Mouse (Mus musculus) layer of hippocampus, postnatal 14 days (tissue): ENCODE measurements around the gene Hist1h3i. TPM values are rescaled to one million over a fixed set of nuclear protein-coding genes. Genes with fewer than 3 reads are reported as not detected.
A peak's percentile ranks its signal among the peaks of the same experiment; 100 is the strongest.
"Not testable (repeated sequence)": the region's sequence is repeated elsewhere in the genome, so short reads cannot be mapped to it uniquely, and the experiment has no call there.

Experiments used
- DNase-seq, 2 experiments: peaks; one replicate each; pipeline ENCODE4 v3.0.0; 2021 to 2022; ENCODE audit warnings: low spot score in 2 of 2, mixed read lengths in 1 of 2
- long read RNA-seq, 2 experiments: library from polyadenylated mRNA; stranded (forward); transcript quantifications; one replicate each; pipeline ENCODE4 v2.0.0; 2021
- total RNA-seq, 2 experiments: library from RNA; stranded (reverse); gene quantifications; 2 replicates each; pipeline ENCODE4 v1.2.3; 2021

Gene Hist1h3i
- 10 to 100 TPM; 59.5 to 93.2 TPM for total RNA-seq
- long read RNA-seq, experiment 1, result 0 reads
- long read RNA-seq, experiment 2, result 0 reads

DNA sequence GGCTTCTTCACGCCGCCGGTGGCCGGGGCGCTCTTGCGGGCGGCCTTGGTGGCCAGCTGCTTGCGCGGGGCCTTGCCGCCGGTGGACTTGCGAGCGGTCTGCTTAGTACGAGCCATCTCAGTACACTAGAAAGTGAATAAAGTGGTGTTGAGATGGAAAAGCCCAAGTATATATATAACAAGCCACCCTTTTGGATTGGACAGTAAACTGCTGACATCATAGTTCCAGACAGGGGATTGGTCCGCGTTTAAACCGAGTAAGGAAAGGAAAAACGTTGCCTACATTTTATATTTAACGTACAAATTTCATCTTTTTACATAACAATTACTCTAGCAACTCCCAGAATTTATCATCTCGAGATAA lies at the start of gene Hist1h3i:
TSS of gene Hist1h3i (minus strand) at position 116 of the 363 bp plus-strand sequence.
- DNase-seq, result peak; percentile 62 to 91

GRCm38 (mm10) chr13:21831418-21832394 lies 48.5 kb upstream of the Hist1h3i start, which contains the start of gene Hist1h4n:
Gene Hist1h4n (minus strand): TSS chr13:21832196.
- peak; percentile 17 to 26 for DNase-seq

- DNase-seq, result no peak
Measured at GRCm38 (mm10) chr13:21830344-21830743, 47.2 kb upstream of the Hist1h3i start.

DNA sequence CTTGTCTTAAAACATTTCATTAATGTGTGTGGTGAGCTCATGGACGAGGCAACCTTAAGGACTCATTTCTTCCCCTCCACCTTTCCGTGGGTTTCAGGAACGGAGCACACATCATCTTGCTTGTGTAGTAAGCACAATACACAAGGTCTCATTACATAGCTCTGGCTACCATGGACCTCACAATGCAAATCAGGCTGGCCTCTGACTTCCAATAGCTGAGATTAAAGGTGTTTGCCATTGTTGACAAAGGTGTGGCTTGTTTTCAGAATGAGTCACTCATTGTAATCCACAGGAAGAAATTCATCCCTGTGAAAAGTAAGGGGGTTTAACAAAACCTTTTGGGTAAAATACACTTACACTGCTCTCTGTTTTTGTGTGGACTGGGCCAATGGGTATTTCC lies 45.3 kb upstream of the Hist1h3i start:
- DNase-seq, result no peak

DNA sequence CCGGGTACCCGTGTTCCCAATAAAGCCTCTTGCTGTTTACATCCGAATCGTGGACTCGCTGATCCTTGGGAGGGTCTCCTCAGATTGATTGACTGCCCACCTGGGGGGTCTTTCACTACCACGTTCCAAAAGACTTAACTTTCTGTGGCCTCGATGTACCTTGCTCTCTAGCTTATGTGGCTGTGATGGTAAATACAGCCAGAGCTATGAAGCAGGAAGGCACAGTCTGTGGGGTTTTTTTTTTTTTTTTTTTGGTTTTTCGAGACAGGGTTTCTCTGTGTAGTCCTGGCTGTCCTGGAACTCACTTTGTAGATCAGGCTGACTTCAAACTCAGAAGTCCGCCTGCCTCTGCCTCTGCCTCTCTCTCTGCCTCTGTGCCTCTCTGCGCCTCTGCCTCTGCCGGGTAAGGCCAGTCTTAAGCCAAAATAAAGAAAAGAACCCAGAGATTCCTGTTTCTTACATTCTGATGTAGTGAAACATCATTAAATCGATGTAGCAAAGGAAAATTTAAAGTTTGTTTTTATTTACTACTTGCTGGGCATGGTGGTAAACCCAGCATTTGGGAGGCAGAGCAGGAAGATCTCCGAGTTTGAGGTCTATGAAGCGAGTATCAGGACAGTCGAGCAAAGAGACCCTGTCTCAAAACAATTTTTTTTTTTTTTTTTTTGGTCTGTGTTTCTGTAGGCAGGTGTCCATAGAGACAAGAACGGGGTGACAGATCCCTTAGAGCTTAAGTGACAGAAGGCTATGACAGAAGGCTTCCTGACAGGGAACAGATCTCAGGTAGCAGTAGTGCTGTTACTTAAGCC lies 37.1 kb upstream of the Hist1h3i start:
- not testable (repeated sequence) for DNase-seq

DNA sequence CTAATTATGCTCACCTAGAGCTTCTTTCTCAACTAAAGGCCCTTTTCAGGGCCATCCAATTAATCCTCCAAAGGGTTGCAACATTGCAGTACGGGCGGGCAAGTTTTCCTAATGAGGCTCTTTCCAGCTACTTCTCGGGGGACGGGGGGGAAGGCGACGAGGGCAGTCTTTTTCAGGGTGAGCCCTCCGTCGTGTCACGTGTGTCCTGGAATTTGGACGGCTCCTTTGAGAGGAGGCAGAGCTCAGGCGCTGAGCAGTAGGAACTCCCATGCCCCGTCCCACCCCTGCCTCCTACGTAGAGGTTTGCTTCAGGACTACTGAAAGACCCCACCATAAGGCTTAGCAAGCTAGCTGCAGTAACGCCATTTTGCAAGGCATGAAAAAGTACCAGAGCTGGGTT lies 28.9 kb upstream of the Hist1h3i start:
- not testable (repeated sequence) for DNase-seq

- peak; percentile 28 to 49 for DNase-seq
Measured at GRCm38 (mm10) chr13:21811539-21811938, 28.4 kb upstream of the Hist1h3i start, which contains the start of gene Hist1h4m. Gene Hist1h4m (plus strand): TSS chr13:21811746.

DNA sequence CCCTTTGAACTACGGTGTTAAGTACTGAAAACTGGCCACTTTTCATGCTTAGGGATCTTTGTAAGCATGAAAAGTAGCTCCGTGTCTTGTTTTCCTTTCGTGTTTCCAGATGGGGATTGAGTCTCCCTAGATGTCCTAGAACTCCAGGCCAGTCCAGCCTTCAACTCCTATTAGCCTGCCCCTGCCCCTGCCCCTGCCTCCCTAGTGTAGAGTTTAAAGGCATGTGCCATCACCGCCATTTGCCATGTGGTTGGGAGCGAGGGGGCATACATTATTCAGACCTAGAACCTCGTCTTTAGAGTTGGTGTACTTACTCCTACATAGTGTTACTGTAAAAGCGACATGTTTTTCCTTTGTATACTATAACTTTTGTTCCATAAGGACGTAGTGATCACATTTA lies 27.9 kb upstream of the Hist1h3i start:
- not testable (repeated sequence) for DNase-seq

DNA sequence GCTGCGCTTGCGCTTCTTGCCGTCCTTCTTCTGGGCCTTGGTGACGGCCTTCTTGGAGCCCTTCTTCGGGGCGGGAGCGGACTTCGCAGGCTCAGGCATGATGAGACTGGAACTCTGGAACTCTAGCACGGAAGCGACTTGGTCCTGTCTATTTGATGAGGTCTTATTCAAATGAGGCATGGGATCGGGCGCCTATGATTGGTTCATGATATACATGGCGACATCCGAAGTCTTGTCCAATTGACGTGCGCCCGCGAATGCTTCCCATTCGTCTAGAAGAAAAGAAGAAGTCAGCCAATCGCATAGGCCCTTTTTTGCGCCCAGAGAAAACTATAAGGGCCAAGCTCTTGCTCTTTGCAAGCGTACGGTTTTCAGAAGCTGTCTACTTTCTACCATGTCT lies 26.9 kb upstream of the Hist1h3i start, which contains the start of the genes Hist1h2bq and Hist1h2ao:
TSS of gene Hist1h2bq (minus strand) at position 125 of the 400 bp plus-strand sequence.
TSS of gene Hist1h2ao (plus strand) at position 393 of the 400 bp plus-strand sequence.
- not testable (repeated sequence) for DNase-seq

DNA sequence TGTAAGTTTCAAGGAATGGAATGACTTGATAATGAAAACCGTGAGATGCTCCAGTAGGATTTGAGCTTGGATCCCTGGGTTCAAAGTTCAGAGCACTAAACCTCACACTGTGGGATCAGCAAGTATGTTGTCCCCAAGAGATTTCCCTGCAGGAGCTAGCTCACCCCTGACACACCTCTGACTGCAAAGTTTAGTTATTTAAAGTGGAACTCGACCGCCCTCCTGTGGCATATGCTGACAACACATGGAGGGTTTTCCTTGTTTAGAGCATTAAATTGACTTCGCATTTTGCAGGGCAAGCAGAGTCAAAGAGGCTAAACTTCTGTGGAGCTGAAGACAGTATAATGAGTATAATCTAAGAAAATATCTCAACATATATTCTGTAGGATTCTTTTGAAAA lies 19.9 kb upstream of the Hist1h3i start:
- not testable (repeated sequence) for DNase-seq

DNA sequence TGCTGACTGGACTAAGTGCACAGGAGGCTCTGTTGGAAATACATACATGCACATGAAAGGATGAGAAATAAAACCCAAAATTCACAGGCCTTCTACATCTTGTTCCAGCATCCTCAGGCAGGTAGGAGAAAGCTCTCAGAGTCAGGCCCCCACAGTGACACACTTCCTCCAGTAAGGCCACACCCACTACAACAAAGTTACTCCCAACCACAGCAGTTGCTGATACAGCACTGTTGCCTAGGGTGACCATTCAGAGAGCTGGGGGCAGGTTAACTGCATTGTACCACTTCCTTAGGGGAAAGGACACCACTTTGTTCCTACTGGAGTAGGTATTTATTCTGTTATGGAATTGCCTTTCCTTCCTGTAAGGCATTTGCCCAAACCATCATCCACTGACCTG lies 14.0 kb upstream of the Hist1h3i start:
- DNase-seq, result not testable (repeated sequence)

- DNase-seq, result no peak
Measured at GRCm38 (mm10) chr13:21795584-21795983, 12.4 kb upstream of the Hist1h3i start.

- no peak for DNase-seq
Measured at GRCm38 (mm10) chr13:21790601-21791283, 7.6 kb upstream of the Hist1h3i start.

DNA sequence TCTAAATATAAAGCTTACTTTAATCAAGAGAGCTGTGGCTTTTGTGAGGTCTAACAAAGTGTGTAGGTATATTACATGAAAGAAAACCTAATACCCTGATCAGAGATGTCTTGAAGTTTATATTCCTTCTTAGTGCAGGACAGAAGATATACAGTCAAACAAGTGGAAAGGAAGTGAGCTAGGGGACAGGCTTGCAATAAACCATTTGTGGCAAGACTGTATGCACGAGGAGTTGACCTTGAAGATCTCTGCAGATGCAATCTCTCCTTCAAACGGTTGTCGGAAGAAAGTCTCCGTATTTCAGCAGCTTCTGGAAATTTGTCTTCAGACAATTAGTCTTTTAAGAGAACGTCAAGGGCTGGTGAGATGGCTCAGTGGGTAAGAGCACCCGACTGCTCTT lies 6.8 kb upstream of the Hist1h3i start:
- no peak for DNase-seq

GRCm38 (mm10) chr13:21787760-21788593 lies 4.8 kb upstream of the Hist1h3i start:
- DNase-seq, result no peak

DNA sequence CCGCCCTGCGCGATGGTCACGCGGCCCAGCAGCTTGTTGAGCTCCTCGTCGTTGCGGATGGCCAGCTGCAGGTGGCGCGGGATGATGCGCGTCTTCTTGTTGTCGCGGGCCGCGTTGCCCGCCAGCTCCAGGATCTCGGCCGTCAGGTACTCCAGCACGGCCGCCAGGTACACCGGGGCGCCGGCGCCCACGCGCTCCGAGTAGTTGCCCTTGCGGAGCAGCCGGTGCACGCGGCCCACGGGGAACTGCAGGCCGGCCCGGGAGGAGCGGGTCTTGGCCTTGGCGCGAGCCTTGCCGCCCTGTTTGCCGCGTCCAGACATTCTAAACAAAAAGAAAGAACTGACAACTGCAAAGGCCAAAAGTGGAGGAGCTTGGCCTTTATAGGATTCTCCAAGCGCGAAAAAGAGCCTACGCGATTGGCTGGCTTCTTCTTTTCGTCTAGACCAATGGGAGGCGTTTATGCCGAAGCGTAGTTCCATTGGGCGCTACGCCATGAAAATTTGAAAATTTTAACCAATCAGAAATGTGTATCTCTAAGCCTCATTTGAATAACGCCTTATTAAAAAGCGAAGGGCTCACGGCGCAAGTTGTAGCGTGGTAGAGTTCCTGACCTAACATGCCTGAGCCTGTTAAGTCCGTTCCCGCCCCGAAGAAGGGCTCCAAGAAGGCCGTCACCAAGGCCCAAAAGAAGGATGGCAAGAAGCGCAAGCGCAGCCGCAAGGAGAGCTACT lies 3.9 kb upstream of the Hist1h3i start, which contains the start of the genes Hist1h2an and Hist1h2bp:
TSS of gene Hist1h2an (minus strand) at position 320 of the 731 bp plus-strand sequence.
TSS of gene Hist1h2bp (plus strand) at position 563 of the 731 bp plus-strand sequence.
- DNase-seq, result peak; percentile 86 to 99

DNA sequence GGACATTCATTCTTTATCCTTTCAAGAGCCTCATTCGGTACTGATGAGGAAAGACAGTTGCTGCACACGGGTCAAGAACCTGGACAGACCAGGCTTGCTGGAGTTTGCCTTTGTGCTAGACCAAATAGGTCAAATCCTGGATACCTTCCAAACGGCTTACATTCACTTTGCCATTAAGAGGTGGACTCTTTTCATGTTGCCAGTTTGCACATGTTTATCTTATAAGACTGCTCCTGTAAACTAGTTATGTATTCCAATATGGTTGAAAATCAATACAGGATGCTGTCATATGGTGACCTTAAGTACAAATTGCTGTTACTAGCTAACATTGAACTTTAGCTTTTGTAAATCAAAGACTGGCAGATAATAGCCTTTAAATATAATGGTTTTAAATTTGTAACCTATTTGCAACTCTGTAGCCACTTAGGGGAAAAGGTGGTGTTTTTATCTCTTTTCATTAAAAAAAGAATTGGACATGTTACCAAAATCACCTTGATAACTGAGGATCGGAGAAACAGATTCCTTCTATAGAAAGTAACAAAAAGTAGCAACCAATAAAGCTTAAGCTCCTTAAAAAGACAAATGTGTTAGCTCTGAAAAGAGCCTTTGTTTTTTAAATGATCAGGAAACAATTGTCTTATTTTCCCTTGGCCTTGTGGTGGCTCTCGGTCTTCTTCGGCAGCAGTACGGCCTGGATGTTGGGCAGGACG lies 3.2 kb upstream of the Hist1h3i start:
- no peak for DNase-seq

- no peak for DNase-seq
Measured at GRCm38 (mm10) chr13:21784311-21784710, 1.1 kb upstream of the Hist1h3i start.
